Mouse (Mus musculus) Patski (cell line): ENCODE measurements around the gene Atf5. TPM values are rescaled to one million over a fixed set of nuclear protein-coding genes. Genes with fewer than 3 reads are reported as not detected.
A peak's percentile ranks its signal among the peaks of the same experiment; 100 is the strongest.

Source experiments
- ATAC-seq: fragments of 100-300 bp; one replicate; pipeline ENCODE4 v1.8.0; 2021
- CTCF ChIA-PET: fragments of 350-600 bp; sonication (Branson Sonifier 250); formaldehyde crosslinking; loops from one replicate; lab custom pipeline; 2022; ENCODE audit warnings: inconsistent platforms; lab: Charles Lee
- POLR2A ChIA-PET: fragments of 350-600 bp; sonication (Branson Sonifier 250); formaldehyde crosslinking; loops from one replicate; lab custom pipeline; 2022; ENCODE audit warnings: antibody characterized with exemption, inconsistent platforms; lab: Charles Lee
- DNase-seq: peaks from one replicate; pipeline ENCODE4 v3.0.0-alpha.2; 2011; ENCODE audit warnings: low read depth, low spot score
- H3K27me3 ChIP-seq: fragments of 371-371 bp; one replicate; pipeline ENCODE4 v1.5.1; 2021
- CTCF ChIP-seq: fragments of 100-300 bp; IDR thresholded peaks from one replicate; pipeline ENCODE4 v1.5.1; 2021
- in situ Hi-C: fragments of 300-500 bp; cut with MboI; formaldehyde crosslinking; loops from 3 replicates; pipeline ENCODE4 v1.11.1; 2018; ENCODE audit warnings: low pct_unique_long_range_greater_than_20kb, mixed read lengths
- polyA plus RNA-seq: library from polyadenylated mRNA; unstranded; gene quantifications from one replicate; pipeline ENCODE4 v1.2.3, GENCODE M21; 2021

The Atf5 gene
- polyA plus RNA-seq, 1 experiment from 2014 or later = 76.6 TPM

DNA sequence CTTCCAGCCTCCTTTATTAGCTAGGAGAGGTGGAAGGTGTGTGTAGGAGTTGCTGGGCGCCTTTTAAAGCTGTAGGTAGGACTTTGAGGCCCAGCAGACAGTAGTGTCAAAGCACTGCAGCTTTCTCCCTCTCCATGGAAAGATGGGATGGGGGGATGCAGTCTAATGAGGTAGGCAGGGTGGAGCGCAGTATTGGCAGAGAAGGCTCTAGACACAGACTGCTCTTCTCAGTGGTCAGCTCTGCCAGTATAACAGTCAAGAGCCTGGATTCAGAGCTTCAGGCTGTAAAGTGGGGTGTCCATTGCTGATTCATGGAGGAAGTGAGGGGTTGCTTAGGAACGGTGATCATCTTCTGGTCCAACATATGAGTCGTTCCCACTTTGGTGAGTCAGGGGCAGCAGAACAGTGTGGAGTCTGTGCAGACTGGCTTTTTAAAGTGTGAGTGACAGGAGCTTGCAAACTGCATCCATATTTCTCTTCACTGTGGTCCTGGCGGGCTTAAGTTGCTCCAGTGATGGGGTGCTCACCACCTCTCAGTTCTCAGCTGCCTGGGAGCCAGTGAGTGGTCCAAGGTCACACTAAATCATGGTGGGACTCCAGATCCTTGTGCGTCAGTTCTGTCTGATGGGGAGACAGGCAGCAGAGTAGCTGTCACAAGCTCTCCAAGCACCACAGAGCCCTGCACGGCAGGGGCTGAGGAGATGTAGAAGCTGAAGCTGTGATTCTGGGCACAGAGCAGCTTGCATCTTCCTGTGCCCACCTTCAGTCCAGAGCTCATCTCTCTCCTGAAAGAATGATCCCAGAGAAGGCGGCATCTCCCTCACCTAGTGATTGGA is 34.5 kb upstream of the Atf5 start:
- CTCF ChIA-PET = interaction anchor here (1.1 to 1.5 kb wide), 4 partner anchors 9 to 107 kb away, joined by 3 to 4 read pairs (median 4); no protein-coding TSS in a partner anchor
- no peak for DNase-seq
- POLR2A ChIA-PET = interaction anchor here (1.5 to 2.2 kb wide), 2 partner anchors 14 to 107 kb away, joined by 4 to 5 read pairs; no protein-coding TSS in a partner anchor
- H3K27me3 ChIP-seq = no peaks in the 10 kb centered on the region
- in situ Hi-C loops = loop anchor here (25.0 kb wide), 1 partner anchor 861 kb away; the partner anchor contains the start of genes Dbp, Fam83e, Rpl18 and Sphk2
- ATAC-seq = no peak
- TF ChIP-seq CTCF = no peak

DNA sequence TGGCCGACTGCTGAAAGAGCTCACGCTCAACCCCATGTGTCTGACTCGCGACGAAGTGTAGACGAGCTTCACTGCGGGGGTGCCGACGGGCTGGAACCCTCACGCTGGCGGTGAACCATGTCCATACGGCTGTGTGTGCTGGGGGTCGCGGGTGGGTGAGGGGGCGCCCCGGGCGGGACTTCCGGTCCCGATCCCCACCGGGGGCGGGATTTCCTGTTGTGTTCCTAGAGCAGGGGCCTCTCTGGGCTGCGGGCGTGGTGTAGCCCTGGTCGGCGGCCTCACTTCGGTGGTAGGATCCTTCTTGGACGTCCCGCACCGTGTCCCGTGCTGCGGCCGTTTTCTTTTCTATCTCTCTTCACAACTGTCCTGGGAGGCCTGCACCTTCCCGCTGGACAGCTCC is 33.7 kb upstream of the Atf5 start:
- ATAC-seq (no peak), DNase-seq (no peak)
- in situ Hi-C loops = loop anchor here (25.0 kb wide), 1 partner anchor 862 kb away; the partner anchor contains the start of genes Dbp, Fam83e, Rpl18 and Sphk2
- ChIA-PET POLR2A (interaction anchor here (0.6 to 2.2 kb wide), 4 partner anchors 8 to 108 kb away, joined by 3 to 5 read pairs (median 4); no protein-coding TSS in a partner anchor), CTCF (interaction anchor here (1.1 to 1.5 kb wide), 3 partner anchors 10 to 26 kb away, joined by 3 to 4 read pairs (median 3); no protein-coding TSS in a partner anchor)
- TF ChIP-seq CTCF = no peak
- no peaks in the 10 kb centered on the region for H3K27me3 ChIP-seq

DNA sequence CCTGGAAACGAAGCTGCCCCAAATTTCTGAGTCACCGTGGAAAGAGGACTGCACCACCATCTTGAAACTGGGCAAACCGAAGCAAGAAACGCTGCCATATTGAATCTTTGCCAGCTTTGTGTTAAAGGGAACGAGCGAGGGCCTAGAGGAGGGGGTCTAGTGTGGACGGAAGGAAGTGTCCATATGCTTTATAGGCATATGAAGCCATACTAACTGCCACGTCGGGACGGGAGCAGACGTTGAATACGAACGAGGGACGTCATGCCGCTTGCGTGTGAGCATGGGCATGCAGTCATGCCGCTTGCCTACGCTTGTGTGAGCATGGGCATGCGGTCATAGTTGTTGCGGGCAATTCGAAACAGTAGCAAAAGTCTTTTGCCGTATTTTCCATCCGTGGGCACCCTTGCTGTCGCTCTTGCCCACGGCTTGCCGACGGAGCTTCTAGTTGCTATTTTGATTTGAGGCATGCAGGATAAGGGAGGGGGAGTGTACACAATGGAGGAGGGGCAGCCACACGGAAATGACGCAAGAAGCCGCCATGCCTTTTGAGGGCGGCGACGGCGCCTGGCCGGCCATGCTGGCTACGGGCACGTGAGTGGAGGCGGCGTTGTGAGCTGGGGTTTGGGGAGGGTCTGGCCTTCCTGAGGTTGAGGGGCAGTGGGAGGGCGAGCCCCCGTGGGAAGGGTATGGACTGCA is 33.1 kb upstream of the Atf5 start:
- ChIA-PET CTCF (interaction anchor here (1.1 kb wide), 1 partner anchor 25 kb away, joined by 3 read pairs; no protein-coding TSS in a partner anchor), POLR2A (interaction anchor here (0.6 to 2.2 kb wide), 5 partner anchors 8 to 109 kb away, joined by 3 to 5 read pairs (median 3); no protein-coding TSS in a partner anchor)
- ATAC-seq (peak; percentile 32), DNase-seq (peak; percentile 69)
- in situ Hi-C loops = loop anchor here (25.0 kb wide), 1 partner anchor 863 kb away; the partner anchor contains the start of genes Dbp, Fam83e, Rpl18 and Sphk2
- no peak for TF ChIP-seq CTCF
- H3K27me3 ChIP-seq = no peaks in the 10 kb centered on the region

DNA sequence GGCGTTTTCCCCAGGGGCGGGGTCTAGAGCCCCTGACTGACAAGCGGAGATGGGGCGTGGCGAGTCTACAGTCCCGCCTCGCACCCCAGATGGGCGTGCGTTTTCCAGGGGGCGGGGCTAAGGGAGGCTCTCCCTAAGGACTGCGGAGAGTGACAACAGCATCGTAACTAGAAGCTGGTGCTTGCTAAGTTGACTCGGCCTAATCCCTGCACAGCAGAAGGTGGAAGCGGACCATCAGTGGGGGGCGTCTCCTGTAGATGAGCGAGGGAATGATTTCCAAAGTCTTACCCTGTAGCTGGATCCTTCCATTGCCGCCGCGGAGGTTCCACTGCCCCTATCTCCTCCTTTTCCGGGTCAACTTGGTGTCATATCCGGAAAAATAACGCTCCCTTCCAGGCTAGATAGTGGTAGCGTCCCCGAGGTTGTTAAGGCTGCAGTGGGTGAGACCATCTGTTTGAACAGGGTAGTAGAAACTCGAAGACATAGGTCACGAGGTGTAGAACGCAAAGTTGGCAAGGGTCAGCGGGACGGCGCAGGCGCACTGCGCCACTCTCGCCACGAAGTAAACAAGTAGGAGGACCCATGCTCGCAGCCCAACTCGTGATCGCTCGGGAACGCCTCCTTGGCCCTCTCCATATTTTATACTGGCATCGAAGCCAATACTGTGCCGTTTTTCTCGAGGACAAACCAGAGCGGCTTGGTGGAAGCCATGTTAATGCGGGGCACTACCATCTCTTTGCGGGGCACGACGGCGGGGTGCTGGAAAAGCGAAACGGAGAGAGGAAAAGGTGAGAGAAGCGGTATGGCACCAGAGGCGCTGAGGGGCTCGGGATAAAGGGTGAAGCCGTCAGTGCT is 32.3 kb upstream of the Atf5 start, which contains the start of the genes Akt1s1 and Tbc1d17:
TSS of gene Akt1s1 (plus strand) at position 431 of the 855 bp plus-strand sequence.
TSS of gene Tbc1d17 (minus strand) at position 519 of the 855 bp plus-strand sequence.
- DNase-seq = peak; percentile 100
- CTCF ChIA-PET = no interaction called here
- in situ Hi-C loops = no loop called here
- ATAC-seq = peak; percentile 70
- TF ChIP-seq CTCF = no peak
- POLR2A ChIA-PET = interaction anchor here (0.6 to 0.7 kb wide), 2 partner anchors 30 to 51 kb away, joined by 3 read pairs; no protein-coding TSS in a partner anchor
- H3K27me3 ChIP-seq = no peaks in the 10 kb centered on the region

DNA sequence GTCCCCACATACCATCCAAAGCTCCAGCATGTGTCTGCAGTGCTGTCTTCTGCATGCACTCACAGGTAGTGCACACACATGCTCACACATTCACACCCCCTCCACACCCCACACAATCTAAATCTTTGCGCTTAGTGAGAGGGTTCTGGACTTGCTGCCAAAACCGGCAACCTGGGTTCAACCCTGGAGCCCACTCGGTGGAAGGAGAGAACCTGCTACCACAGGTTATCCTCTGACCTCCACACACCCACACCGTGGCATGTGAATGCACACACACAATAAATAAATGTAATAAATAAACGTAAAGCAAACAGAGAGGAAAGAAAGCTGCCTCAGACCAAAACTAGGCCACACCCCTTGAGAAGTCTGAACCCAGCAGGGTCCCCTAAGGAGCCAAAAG is 31.3 kb upstream of the Atf5 start:
- CTCF ChIA-PET = no interaction called here

DNA sequence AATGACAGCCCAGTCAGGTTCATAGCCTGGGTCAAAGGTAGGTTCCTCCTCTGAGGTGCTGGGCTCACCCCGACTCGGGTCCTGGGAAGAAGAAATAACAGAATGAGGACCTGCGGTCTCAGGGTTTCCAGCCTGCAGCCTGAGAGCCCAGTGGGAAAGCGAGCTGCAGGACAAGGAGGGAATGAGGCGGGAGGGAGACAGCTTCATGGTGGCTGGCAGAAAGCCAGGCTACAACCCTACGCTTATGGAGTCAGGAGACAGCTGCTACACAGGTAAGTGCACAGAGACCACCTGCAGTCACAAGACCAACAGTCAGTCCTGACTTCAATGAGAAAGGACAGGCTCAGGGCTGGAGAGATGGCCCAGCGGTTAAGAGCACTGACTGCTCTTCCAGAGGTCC is 30.3 kb upstream of the Atf5 start:
- DNase-seq (no peak), ATAC-seq (no peak)
- in situ Hi-C loops = no loop called here
- ChIA-PET POLR2A (no interaction called here), CTCF (no interaction called here)
- H3K27me3 ChIP-seq = no peaks in the 10 kb centered on the region
- no peak for TF ChIP-seq CTCF

More for the DNA sequence above, 31.3 kb upstream of the Atf5 start:
- POLR2A ChIA-PET = no interaction called here
- H3K27me3 ChIP-seq = no peaks in the 10 kb centered on the region
- TF ChIP-seq CTCF = no peak
- no peak for ATAC-seq
- no peak for DNase-seq
- in situ Hi-C loops = no loop called here

DNA sequence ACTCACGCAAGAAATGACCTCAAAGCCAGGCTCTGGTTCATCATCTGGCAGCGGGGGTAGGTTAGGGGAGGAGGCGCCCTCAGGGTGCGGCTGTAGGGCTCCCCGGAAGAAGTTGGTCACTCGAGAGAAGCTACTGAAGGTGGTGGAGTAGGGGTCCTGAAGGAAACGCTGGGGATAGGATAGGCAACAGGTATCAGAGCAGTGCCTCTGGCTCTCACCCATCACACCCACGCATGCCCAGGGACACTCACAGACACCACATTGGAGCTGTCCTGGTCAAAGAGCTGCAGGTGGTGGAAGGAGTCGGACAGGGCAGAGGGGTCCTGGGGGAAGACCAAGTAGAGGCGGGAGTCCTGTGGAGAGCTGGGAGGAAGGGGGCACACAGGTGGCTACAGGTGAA is 28.5 kb upstream of the Atf5 start:
- in situ Hi-C loops = no loop called here
- ChIA-PET CTCF (interaction anchor here (1.8 kb wide), 1 partner anchor 21 kb away, joined by 6 read pairs; no protein-coding TSS in a partner anchor), POLR2A (no interaction called here)
- TF ChIP-seq CTCF = no peak
- H3K27me3 ChIP-seq = no peaks in the 10 kb centered on the region
- DNase-seq (no peak), ATAC-seq (no peak)

DNA sequence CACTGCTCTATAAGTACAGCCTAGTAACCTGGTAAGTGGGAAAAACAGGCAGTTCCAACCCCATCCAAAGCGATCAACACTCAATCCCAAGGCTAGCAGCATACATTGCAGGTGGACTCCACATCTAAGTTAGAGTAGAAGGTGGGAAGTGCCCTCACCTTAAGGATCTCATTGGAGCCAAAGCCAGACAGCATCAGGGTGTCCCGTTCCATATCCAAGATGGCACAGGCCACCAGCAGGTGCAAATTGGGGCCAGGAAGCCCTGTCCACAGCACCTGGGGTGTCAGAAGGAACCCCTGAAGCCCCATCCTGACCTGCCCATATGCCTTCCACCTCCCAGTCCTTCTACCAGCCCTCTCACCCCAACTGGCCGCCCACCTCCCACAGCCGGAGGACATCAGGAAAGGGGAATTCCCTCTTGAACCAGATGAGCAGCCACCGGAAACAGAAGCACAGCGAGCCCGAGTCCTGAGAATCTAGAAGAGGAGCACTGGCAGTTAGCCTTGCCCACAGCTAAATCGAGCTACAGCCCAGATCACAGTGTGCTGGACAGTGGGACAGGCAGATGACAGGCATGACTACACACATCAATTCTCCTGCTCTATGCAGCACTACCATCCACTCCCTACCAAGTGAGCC is 25.5 kb upstream of the Atf5 start:
- in situ Hi-C loops = no loop called here
- TF ChIP-seq CTCF = no peak

DNA sequence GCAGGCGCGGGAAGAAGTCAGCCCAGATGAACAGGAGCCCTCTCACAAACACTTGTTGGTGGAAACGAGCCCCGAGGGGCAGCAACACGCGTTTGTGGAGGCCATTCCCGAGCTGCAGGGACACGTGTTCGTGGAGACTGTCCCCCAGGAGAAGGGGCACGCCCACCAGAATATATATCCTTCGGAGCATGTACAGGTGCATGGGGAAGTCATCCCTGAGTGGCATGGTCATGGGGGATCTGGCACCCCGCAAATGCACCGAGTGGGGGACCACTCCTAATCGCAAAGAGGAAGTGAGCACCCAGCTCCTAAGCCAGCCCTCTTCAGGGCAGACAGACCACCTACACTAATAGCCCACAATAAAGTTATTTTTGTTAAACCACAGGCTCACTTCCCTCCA is 24.0 kb upstream of the Atf5 start:
- ATAC-seq (no peak), DNase-seq (no peak)
- ChIA-PET POLR2A (no interaction called here), CTCF (no interaction called here)
- in situ Hi-C loops = no loop called here
- no peak for TF ChIP-seq CTCF
- no peaks in the 10 kb centered on the region for H3K27me3 ChIP-seq

More for the DNA sequence above, 25.5 kb upstream of the Atf5 start:
- POLR2A ChIA-PET = interaction anchor here (1.0 kb wide), 1 partner anchor 15 kb away, joined by 3 read pairs; no protein-coding TSS in a partner anchor
- ATAC-seq (peak; percentile 18), DNase-seq (no peak)
- H3K27me3 ChIP-seq = no peaks in the 10 kb centered on the region
- CTCF ChIA-PET = interaction anchor here (1.6 kb wide), 1 partner anchor 24 kb away, joined by 4 read pairs; no protein-coding TSS in a partner anchor
